Mouse (Mus musculus) thymus, adult 2 months (tissue): ENCODE data around the gene Lgals4. TPM values are rescaled to one million over a fixed set of nuclear protein-coding genes. Genes with fewer than 3 reads are reported as not detected.

Source experiments
- DNase-seq: peaks from one replicate; pipeline ENCODE4 v3.0.0; 2021
- H3K27ac ChIP-seq: fragments of 200-500 bp; 2 replicates; pipeline ENCODE4 v1.5.1; 2012; ENCODE audit warnings: low read length, control low read depth; ENCODE audit not compliant: control insufficient read depth, insufficient read depth
- H3K27me3 ChIP-seq: fragments of 200-500 bp; 2 replicates; pipeline ENCODE4 v1.6.1; 2012; ENCODE audit warnings: mild to moderate bottlenecking, low read length, moderate library complexity, mixed read lengths; ENCODE audit not compliant: control insufficient read depth, insufficient read depth
- H3K36me3 ChIP-seq: fragments of 200-500 bp; 2 replicates; pipeline ENCODE4 v1.6.1; 2012; ENCODE audit warnings: mild to moderate bottlenecking, low read length, moderate library complexity; ENCODE audit not compliant: control insufficient read depth, insufficient read depth
- H3K4me1 ChIP-seq: fragments of 200-500 bp; replicated peaks from 2 replicates; pipeline ENCODE4 v1.6.1; 2012; ENCODE audit warnings: low read length; ENCODE audit not compliant: control insufficient read depth, insufficient read depth
- H3K4me3 ChIP-seq: fragments of 200-500 bp; 2 replicates; pipeline ENCODE4 v1.5.1; 2012; ENCODE audit warnings: mild to moderate bottlenecking, low read length, control low read depth, moderate library complexity; ENCODE audit not compliant: control insufficient read depth, insufficient read depth
- CTCF ChIP-seq: fragments of 200-500 bp; IDR thresholded peaks from 2 replicates; pipeline ENCODE4 v1.5.1; 2012; ENCODE audit warnings: mild to moderate bottlenecking, control low read depth, low read length, moderate library complexity, borderline replicate concordance; ENCODE audit not compliant: control insufficient read depth, poor library complexity, insufficient read depth; ENCODE audit errors: extremely low read depth
- POLR2A ChIP-seq: fragments of 200-500 bp; IDR thresholded peaks from 2 replicates; pipeline ENCODE4 v1.6.1; 2012; ENCODE audit warnings: mild to moderate bottlenecking, low read length, control low read depth, moderate library complexity; ENCODE audit not compliant: control insufficient read depth, poor library complexity, insufficient read depth; ENCODE audit errors: extremely low read depth
- WGBS: fragments of 180-500 bp; shearing (Covaris S2); methylation state at CpG from one replicate; pipeline ENCODE4 v1.1.7; 2018; 5-methylcytosine and 5-hydroxymethylcytosine counted together
- polyA plus RNA-seq: library from polyadenylated mRNA; depleted of rRNA; stranded (reverse); fragments of >200 nt; gene quantifications from 2 replicates; pipeline ENCODE4 v1.2.3, GENCODE M21; 2012

Lgals4 gene
- polyA plus RNA-seq, 1 experiment = 29.7 TPM

GRCm38 (mm10) chr7:28832137-28832536 lies 1.5 kb upstream of the Lgals4 start:
- no peak overlapping the region for H3K27ac ChIP-seq
- TF ChIP-seq POLR2A (no peak), CTCF (no peak)
- H3K4me1 ChIP-seq = peaks cover 3% of the 10 kb centered on the region; the same call in 1 of the 2 replicates
- peaks cover 23% of the 10 kb centered on the region for H3K36me3 ChIP-seq
- DNase-seq = no peak
- 50% methylated on average over 6 of the region's 6 CpGs for WGBS
- H3K4me3 ChIP-seq = no peak overlapping the region
- no peaks in the 10 kb centered on the region for H3K27me3 ChIP-seq

GRCm38 (mm10) chr7:28836936-28837335 lies 3.3 kb downstream of the Lgals4 start:
- TF ChIP-seq POLR2A (no peak), CTCF (no peak)
- Histone ChIP-seq H3K4me1 (peaks cover under 1% of the 10 kb centered on the region; the same call in 1 of the 2 replicates), H3K27me3 (no peaks in the 10 kb centered on the region), H3K27ac (no peak overlapping the region), H3K36me3 (peaks cover 3% of the 10 kb centered on the region; the same call in 1 of the 2 replicates), H3K4me3 (no peak overlapping the region)
- WGBS = 96% methylated on average over 5 of the region's 5 CpGs
- DNase-seq = no peak

- H3K36me3 ChIP-seq = no peaks in the 10 kb centered on the region
- WGBS = 93% methylated on average over 9 of the region's 9 CpGs
- TF ChIP-seq POLR2A (no peak), CTCF (no peak)
- H3K4me3 ChIP-seq = no peak overlapping the region
- DNase-seq = no peak
- no peak overlapping the region for H3K27ac ChIP-seq
- H3K27me3 ChIP-seq = no peaks in the 10 kb centered on the region
- H3K4me1 ChIP-seq = no peaks in the 10 kb centered on the region
Measured at GRCm38 (mm10) chr7:28838331-28838730, 4.7 kb downstream of the Lgals4 start.

DNA sequence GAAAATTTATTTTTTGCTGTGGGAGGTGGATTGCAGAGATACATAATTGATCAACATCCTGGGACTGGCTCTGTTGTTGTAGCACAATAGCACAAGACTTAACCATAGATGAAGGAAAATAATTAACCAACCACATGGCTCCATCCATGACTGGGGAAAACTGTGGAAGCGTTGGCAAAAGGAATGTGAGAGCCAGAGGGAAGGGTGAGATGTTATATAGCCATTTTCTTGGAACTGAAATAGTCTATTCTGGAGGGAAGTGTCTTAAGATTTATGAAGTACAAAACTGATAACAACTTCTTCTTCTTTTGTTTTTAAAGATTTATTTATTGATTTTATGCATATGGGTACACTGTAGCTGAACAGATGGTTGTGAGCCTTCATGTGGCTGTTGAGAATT lies 13.6 kb downstream of the Lgals4 start:
- no peak overlapping the region for H3K27ac ChIP-seq
- WGBS = 85% methylated on average over 1 of the region's 1 CpGs

DNA sequence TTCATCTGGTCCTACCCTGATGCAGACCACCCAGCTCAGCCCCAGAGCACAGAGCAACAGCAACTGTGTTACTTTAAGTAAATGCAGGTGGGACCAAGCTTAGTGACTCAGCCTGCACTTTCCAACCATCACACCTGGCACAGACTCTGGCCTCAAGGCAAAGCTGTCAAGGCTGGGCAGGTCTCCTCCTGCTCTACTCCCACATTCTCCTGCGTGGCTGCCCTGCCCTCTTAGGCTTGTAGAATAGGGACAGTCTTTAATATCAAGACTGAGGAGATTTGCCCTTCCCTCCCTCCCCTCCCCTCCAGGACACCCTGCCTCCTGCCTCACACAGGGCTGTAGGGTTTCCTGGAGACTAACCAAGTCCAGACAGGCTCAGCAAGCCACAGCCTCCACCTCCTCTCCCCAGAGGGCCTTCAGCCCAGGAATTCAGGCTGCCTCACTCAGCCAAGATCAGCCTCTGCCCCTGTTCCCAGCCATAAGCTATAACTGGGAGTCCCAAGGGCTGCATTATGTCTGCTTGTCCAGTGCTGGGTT lies 16.1 kb downstream of the Lgals4 start:
- no peak overlapping the region for H3K27ac ChIP-seq
- TF ChIP-seq POLR2A = no peak
- no peak for TF ChIP-seq CTCF
- DNase-seq = no peak

More for the DNA sequence above, 13.6 kb downstream of the Lgals4 start:
- no peaks in the 10 kb centered on the region for H3K27me3 ChIP-seq
- H3K4me3 ChIP-seq = no peak overlapping the region
- TF ChIP-seq CTCF (no peak), POLR2A (no peak)
- no peak for DNase-seq
- H3K4me1 ChIP-seq = no peaks in the 10 kb centered on the region
- H3K36me3 ChIP-seq = no peaks in the 10 kb centered on the region

GRCm38 (mm10) chr7:28850642-28851041 lies 17.0 kb downstream of the Lgals4 start:
- no peak for TF ChIP-seq POLR2A
- no peak for TF ChIP-seq CTCF
- Histone ChIP-seq H3K27ac (no peak overlapping the region), H3K4me3 (no peak overlapping the region), H3K4me1 (no peaks in the 10 kb centered on the region), H3K27me3 (no peaks in the 10 kb centered on the region), H3K36me3 (no peaks in the 10 kb centered on the region)
- WGBS = 94% methylated on average over 4 of the region's 4 CpGs
- no peak for DNase-seq

More for the DNA sequence above, 16.1 kb downstream of the Lgals4 start:
- Histone ChIP-seq H3K36me3 (no peaks in the 10 kb centered on the region), H3K4me1 (no peaks in the 10 kb centered on the region), H3K27me3 (no peaks in the 10 kb centered on the region), H3K4me3 (no peak overlapping the region)
- WGBS = 52% methylated on average over 1 of the region's 1 CpGs

DNA sequence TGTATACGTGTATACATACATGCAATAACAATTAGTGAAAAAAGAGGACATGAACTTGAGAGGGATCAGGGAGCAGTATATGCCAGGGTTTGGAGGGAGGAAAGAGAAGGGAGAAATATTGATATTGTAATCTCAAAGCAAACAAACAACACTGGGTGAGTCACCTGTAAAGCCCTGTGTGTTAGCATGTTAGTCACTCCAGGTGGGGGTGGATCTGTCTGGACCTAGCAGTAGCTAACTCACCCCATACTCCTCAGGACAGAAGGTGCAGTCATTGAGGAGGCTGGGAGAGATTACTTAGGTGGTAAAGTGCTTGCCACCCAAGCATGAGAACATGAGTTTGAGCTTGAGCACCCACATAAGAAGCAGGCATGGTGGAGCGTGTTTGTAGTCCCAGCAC lies 26.3 kb downstream of the Lgals4 start:
- 96% methylated on average over 2 of the region's 2 CpGs for WGBS
- Histone ChIP-seq H3K4me3 (no peak overlapping the region), H3K27ac (no peak overlapping the region), H3K27me3 (no peaks in the 10 kb centered on the region), H3K4me1 (peaks cover 14% of the 10 kb centered on the region), H3K36me3 (no peaks in the 10 kb centered on the region)
- TF ChIP-seq POLR2A = no peak
- no peak for TF ChIP-seq CTCF
- no peak for DNase-seq
